Mouse (Mus musculus): Measurements from ENCODE around the gene Crtam. TPM values are rescaled to one million over a fixed set of nuclear protein-coding genes. Genes with fewer than 3 reads are reported as not detected.
A peak's percentile ranks its signal among the peaks of the same experiment; 100 is the strongest.

Crtam gene
- polyA plus RNA-seq, 1 experiment from 2014 or later, result not detected

- no peak for ATAC-seq
- H3K27me3 ChIP-seq, result no peaks in the 10 kb centered on the region
- in situ Hi-C loops (cut with MboI; ENCODE audit: low pct_unique_long_range_greater_than_20kb), result no loop called here
Measured at GRCm38 (mm10) chr9:41043641-41044040, 39.2 kb upstream of the Crtam start.

GRCm38 (mm10) chr9:41041404-41041803 lies 37.0 kb upstream of the Crtam start:
- in situ Hi-C loops (cut with MboI; ENCODE audit: low pct_unique_long_range_greater_than_20kb), result no loop called here
- ATAC-seq, result no peak
- no peak for DNase-seq (ENCODE audit: low read depth, low spot score)
- H3K27me3 ChIP-seq, result no peaks in the 10 kb centered on the region
- TF ChIP-seq CTCF (IDR thresholded peaks at IDR 0.05), result no peak
- ChIA-PET CTCF (interaction anchor here (0.8 to 5.9 kb wide), 5 partner anchors 17 to 166 kb away, joined by 3 to 46 read pairs (median 4); no protein-coding TSS in a partner anchor), POLR2A (no interaction called here)

More at GRCm38 (mm10) chr9:41043641-41044040, 39.2 kb upstream of the Crtam start:
- ChIA-PET CTCF (interaction anchor here (1.1 to 5.9 kb wide), 5 partner anchors 15 to 148 kb away, joined by 3 to 46 read pairs (median 4); no protein-coding TSS in a partner anchor), POLR2A (interaction anchor here (0.6 kb wide), 1 partner anchor 256 kb away, joined by 6 read pairs; no protein-coding TSS in a partner anchor)
- no peak for TF ChIP-seq CTCF (IDR thresholded peaks at IDR 0.05)
- DNase-seq (ENCODE audit: low read depth, low spot score), result no peak

- CTCF ChIA-PET, result interaction anchor here (1.3 to 2.9 kb wide), 3 partner anchors 142 to 153 kb away, joined by 3 to 10 read pairs (median 3); no protein-coding TSS in a partner anchor
- H3K27me3 ChIP-seq, result no peaks in the 10 kb centered on the region
- ATAC-seq (no peak), DNase-seq (ENCODE audit: low read depth, low spot score) (no peak)
- POLR2A ChIA-PET, result no interaction called here
- in situ Hi-C loops (cut with MboI; ENCODE audit: low pct_unique_long_range_greater_than_20kb), result no loop called here
- no peak for TF ChIP-seq CTCF (IDR thresholded peaks at IDR 0.05)
Measured at GRCm38 (mm10) chr9:41038150-41038664, 33.8 kb upstream of the Crtam start.

- ChIA-PET POLR2A (interaction anchor here (0.6 kb wide), 1 partner anchor 157 kb away, joined by 4 read pairs; no protein-coding TSS in a partner anchor), CTCF (interaction anchor here (1.4 to 2.0 kb wide), 2 partner anchors 10 to 159 kb away, joined by 4 to 7 read pairs; no protein-coding TSS in a partner anchor)
- ATAC-seq, result no peak
- in situ Hi-C loops (cut with MboI; ENCODE audit: low pct_unique_long_range_greater_than_20kb), result no loop called here
- no peaks in the 10 kb centered on the region for H3K27me3 ChIP-seq
- no peak for DNase-seq (ENCODE audit: low read depth, low spot score)
- no peak for TF ChIP-seq CTCF (IDR thresholded peaks at IDR 0.05)
Measured at GRCm38 (mm10) chr9:41031590-41032489, 27.4 kb upstream of the Crtam start.

GRCm38 (mm10) chr9:41029827-41030226 lies 25.4 kb upstream of the Crtam start:
- no peak for TF ChIP-seq CTCF (IDR thresholded peaks at IDR 0.05)
- no peak for DNase-seq (ENCODE audit: low read depth, low spot score)
- H3K27me3 ChIP-seq, result no peaks in the 10 kb centered on the region
- POLR2A ChIA-PET, result no interaction called here
- ATAC-seq, result no peak
- CTCF ChIA-PET, result interaction anchor here (1.8 kb wide), 1 partner anchor 158 kb away, joined by 5 read pairs; no protein-coding TSS in a partner anchor
- in situ Hi-C loops (cut with MboI; ENCODE audit: low pct_unique_long_range_greater_than_20kb), result loop anchor here (5.0 kb wide), 1 partner anchor 38 kb away; no protein-coding TSS in a partner anchor

GRCm38 (mm10) chr9:41028470-41028869 lies 24.0 kb upstream of the Crtam start:
- no peaks in the 10 kb centered on the region for H3K27me3 ChIP-seq
- in situ Hi-C loops (cut with MboI; ENCODE audit: low pct_unique_long_range_greater_than_20kb), result loop anchor here (5.0 kb wide), 1 partner anchor 36 kb away; no protein-coding TSS in a partner anchor
- DNase-seq (ENCODE audit: low read depth, low spot score) (no peak), ATAC-seq (peak; percentile 47)
- peak; percentile 81 for TF ChIP-seq CTCF (IDR thresholded peaks at IDR 0.05)
- CTCF ChIA-PET, result interaction anchor here (1.1 to 1.8 kb wide), 3 partner anchors 16 to 179 kb away, joined by 3 to 5 read pairs (median 4); no protein-coding TSS in a partner anchor
- POLR2A ChIA-PET, result interaction anchor here (1.0 kb wide), 1 partner anchor 38 kb away, joined by 3 read pairs; no protein-coding TSS in a partner anchor

GRCm38 (mm10) chr9:41021690-41022089 lies 17.3 kb upstream of the Crtam start:
- POLR2A ChIA-PET, result no interaction called here
- DNase-seq (ENCODE audit: low read depth, low spot score), result no peak
- in situ Hi-C loops (cut with MboI; ENCODE audit: low pct_unique_long_range_greater_than_20kb), result no loop called here
- no peaks in the 10 kb centered on the region for H3K27me3 ChIP-seq
- TF ChIP-seq CTCF (IDR thresholded peaks at IDR 0.05), result no peak
- CTCF ChIA-PET, result interaction anchor here (1.0 to 1.5 kb wide), 3 partner anchors 11 to 168 kb away, joined by 4 read pairs; no protein-coding TSS in a partner anchor
- ATAC-seq, result peak; percentile 84

GRCm38 (mm10) chr9:41020486-41020885 lies 16.1 kb upstream of the Crtam start:
- CTCF ChIA-PET, result no interaction called here
- in situ Hi-C loops (cut with MboI; ENCODE audit: low pct_unique_long_range_greater_than_20kb), result no loop called here
- POLR2A ChIA-PET, result interaction anchor here (1.0 kb wide), 1 partner anchor 18 kb away, joined by 3 read pairs; no protein-coding TSS in a partner anchor
- DNase-seq (ENCODE audit: low read depth, low spot score), result no peak
- ATAC-seq, result no peak
- TF ChIP-seq CTCF (IDR thresholded peaks at IDR 0.05), result no peak
- H3K27me3 ChIP-seq, result no peaks in the 10 kb centered on the region

GRCm38 (mm10) chr9:41014512-41014911 lies 10.1 kb upstream of the Crtam start:
- DNase-seq (ENCODE audit: low read depth, low spot score) (no peak), ATAC-seq (no peak)
- ChIA-PET CTCF (interaction anchor here (1.9 kb wide), 1 partner anchor 24 kb away, joined by 5 read pairs; no protein-coding TSS in a partner anchor), POLR2A (no interaction called here)
- no peak for TF ChIP-seq CTCF (IDR thresholded peaks at IDR 0.05)
- in situ Hi-C loops (cut with MboI; ENCODE audit: low pct_unique_long_range_greater_than_20kb), result no loop called here
- H3K27me3 ChIP-seq, result no peaks in the 10 kb centered on the region

GRCm38 (mm10) chr9:41012456-41012855 lies 8.0 kb upstream of the Crtam start:
- ChIA-PET CTCF (no interaction called here), POLR2A (no interaction called here)
- no peak for ATAC-seq
- DNase-seq (ENCODE audit: low read depth, low spot score), result no peak
- no peak for TF ChIP-seq CTCF (IDR thresholded peaks at IDR 0.05)
- in situ Hi-C loops (cut with MboI; ENCODE audit: low pct_unique_long_range_greater_than_20kb), result no loop called here
- no peaks in the 10 kb centered on the region for H3K27me3 ChIP-seq
